In genomic region chr1:65176912-65177311, GRCm38 (mm10) we compare ENCODE assay signal across 10 mouse cellular contexts. TPM values are rescaled to one million over a fixed set of nuclear protein-coding genes. Genes with fewer than 3 reads are reported as not detected.
DNase-seq lines count a peak whose midpoint lies in the region; ATAC-seq and TF ChIP-seq lines count a peak whose summit lies in the region.
"Had no signal": no experiment of that assay in that cellular context is flagged by ENCODE, and none has a peak within 500 bp of the region (broad histone marks: within the 10 kb centered on the region; RNA-seq: fewer than 3 reads in every experiment).

No protein-coding gene starts in this region.

- TF ChIP-seq EP300 in liver, postnatal 0 days (IDR thresholded peaks at IDR 0.05; ENCODE audit: low read depth) = peak; percentile 60

- no peaks in the 10 kb centered on the region for H3K27me3 ChIP-seq in intestine, embryonic 14.5 days (replicated peaks; ENCODE audit: control insufficient read depth, insufficient read depth, low read length)
- H3K27me3 ChIP-seq in intestine, embryonic 15.5 days (replicated peaks) = no peaks in the 10 kb centered on the region
- no peaks in the 10 kb centered on the region for H3K27me3 ChIP-seq in G1E (ENCODE audit: insufficient read depth, low read length)
- no peaks in the 10 kb centered on the region for H3K27me3 ChIP-seq in embryonic facial prominence, embryonic 14.5 days (replicated peaks; ENCODE audit: control insufficient read depth, insufficient read depth, low read length)
- no peaks in the 10 kb centered on the region for H3K27me3 ChIP-seq in liver, postnatal 0 days (ENCODE audit: insufficient read depth, low read length)

- peaks cover 8% of the 10 kb centered on the region; the same call in 1 of the 2 replicates for H3K4me1 ChIP-seq in intestine, embryonic 14.5 days (replicated peaks; ENCODE audit: control insufficient read depth, insufficient read depth, low read length)
- 0 out of 2 replicates have a peak, but pooled peaks cover 5% of the 10 kb centered on the region for H3K4me1 ChIP-seq in intestine, embryonic 15.5 days (replicated peaks)
- H3K4me1 ChIP-seq in G1E (ENCODE audit: insufficient read depth, low read depth, low read length) = peaks cover 47% of the 10 kb centered on the region
- peaks cover 14% of the 10 kb centered on the region for H3K4me1 ChIP-seq in embryonic facial prominence, embryonic 14.5 days (ENCODE audit: control insufficient read depth, insufficient read depth, low read length)
- H3K4me1 ChIP-seq in liver, postnatal 0 days (ENCODE audit: insufficient read depth) = peaks cover 18% of the 10 kb centered on the region

- 68% methylated on average over 5 of the region's 5 CpGs for WGBS in intestine, embryonic 14.5 days
- 52% methylated on average over 5 of the region's 5 CpGs for WGBS in intestine, embryonic 15.5 days
- 79% methylated on average over 5 of the region's 5 CpGs for WGBS in embryonic facial prominence, embryonic 14.5 days
- 22% methylated on average over 5 of the region's 5 CpGs for WGBS in liver, postnatal 0 days (ENCODE audit: insufficient replicate concordance)

- no peak overlapping the region for H3K9ac ChIP-seq in intestine, embryonic 14.5 days (ENCODE audit: low read length)
- H3K9ac ChIP-seq in intestine, embryonic 15.5 days = no peak overlapping the region
- H3K9ac ChIP-seq in embryonic facial prominence, embryonic 14.5 days (ENCODE audit: low read depth, low read length) = no peak overlapping the region
- H3K9ac ChIP-seq in liver, postnatal 0 days (replicated peaks) = no peak overlapping the region

- intact Hi-C loops in left cerebral cortex, postnatal 10 days (cut with DNase I) = loop anchor here (5.0 kb wide), 2 partner anchors 130 to 460 kb away; no protein-coding TSS in a partner anchor

- H3K36me3 ChIP-seq in intestine, embryonic 14.5 days (ENCODE audit: control insufficient read depth, insufficient read depth, low read length) = peaks cover 20% of the 10 kb centered on the region
- H3K36me3 ChIP-seq in intestine, embryonic 15.5 days = no peaks in the 10 kb centered on the region
- peaks cover 27% of the 10 kb centered on the region for H3K36me3 ChIP-seq in G1E (replicated peaks)
- H3K36me3 ChIP-seq in embryonic facial prominence, embryonic 14.5 days (ENCODE audit: control insufficient read depth, insufficient read depth, low read length) = peaks cover 21% of the 10 kb centered on the region; the same call in 1 of the 2 replicates
- peaks cover 14% of the 10 kb centered on the region; the same call in 1 of the 2 replicates for H3K36me3 ChIP-seq in liver, postnatal 0 days (replicated peaks; ENCODE audit: insufficient read depth, low read length)

- H3K4me3 ChIP-seq in intestine, embryonic 14.5 days (ENCODE audit: low read depth, low read length) = 0 out of 2 replicates have a peak overlapping the region, but pooled peaks have one; percentile 78
- no peak overlapping the region for H3K4me3 ChIP-seq in intestine, embryonic 15.5 days (replicated peaks)
- H3K4me3 ChIP-seq in G1E (ENCODE audit: low read depth, low read length) = no peak overlapping the region; the same call in 1 of the 2 replicates
- no peak overlapping the region for H3K4me3 ChIP-seq in embryonic facial prominence, embryonic 14.5 days (ENCODE audit: low read depth, low read length)
- H3K4me3 ChIP-seq in liver, postnatal 0 days (ENCODE audit: low read depth, low read length) = peak overlapping the region; percentile 78

- TF ChIP-seq CTCF in G1E (IDR thresholded peaks at IDR 0.05; ENCODE audit: low read depth, low read length) = no peak
- no peak for TF ChIP-seq CTCF in liver, postnatal 0 days (IDR thresholded peaks at IDR 0.05; ENCODE audit: low read depth)

- no peak for DNase-seq in intestine, embryonic 14.5 days (ENCODE audit: low spot score)
- DNase-seq in G1E (ENCODE audit: low spot score) = peak; percentile 46
- no peak for DNase-seq in embryonic facial prominence, embryonic 14.5 days (ENCODE audit: low spot score)
- no peak for DNase-seq in liver, postnatal 0 days
- no peak for DNase-seq in embryo, embryonic 11 days
- DNase-seq in left cerebral cortex, postnatal 10 days (ENCODE audit: extremely low spot score in 1 of 2, low spot score in 2 of 2) = no peak
- no peak for DNase-seq in urinary bladder, postnatal 36 days (ENCODE audit: low spot score in 2 of 2)

- H3K9me3 ChIP-seq in intestine, embryonic 14.5 days (ENCODE audit: control insufficient read depth, low read length) = no peaks in the 10 kb centered on the region
- no peaks in the 10 kb centered on the region for H3K9me3 ChIP-seq in intestine, embryonic 15.5 days
- no peaks in the 10 kb centered on the region for H3K9me3 ChIP-seq in G1E (replicated peaks)
- H3K9me3 ChIP-seq in embryonic facial prominence, embryonic 14.5 days (ENCODE audit: control insufficient read depth, low read length) = no peaks in the 10 kb centered on the region
- H3K9me3 ChIP-seq in liver, postnatal 0 days (ENCODE audit: low read length) = no peaks in the 10 kb centered on the region

- peak overlapping the region; percentile 76 for H3K4me2 ChIP-seq in intestine, embryonic 14.5 days (ENCODE audit: low read length)
- no peak overlapping the region for H3K4me2 ChIP-seq in intestine, embryonic 15.5 days (replicated peaks)
- H3K4me2 ChIP-seq in embryonic facial prominence, embryonic 14.5 days (ENCODE audit: low read depth, low read length) = peak overlapping the region; percentile 74
- peak overlapping the region; percentile 87 for H3K4me2 ChIP-seq in liver, postnatal 0 days (ENCODE audit: low read depth, low read length)

- no peak overlapping the region for H3K27ac ChIP-seq in intestine, embryonic 14.5 days (ENCODE audit: low read depth)
- no peak overlapping the region for H3K27ac ChIP-seq in intestine, embryonic 15.5 days
- H3K27ac ChIP-seq in embryonic facial prominence, embryonic 14.5 days (replicated peaks; ENCODE audit: low read depth, low read length) = no peak overlapping the region
- 0 out of 2 replicates have a peak overlapping the region, but pooled peaks have one; percentile 99 for H3K27ac ChIP-seq in liver, postnatal 0 days (ENCODE audit: low read depth)

- no peak for ATAC-seq in intestine, embryonic 14.5 days (replicated peaks; ENCODE audit: low FRiP score, low TSS enrichment, low read depth)
- ATAC-seq in intestine, embryonic 15.5 days = no peak
- 0 out of 2 replicates have a peak, but pooled peaks have one; percentile 4 for ATAC-seq in G1E (ENCODE audit: extremely low read depth, insufficient number of reproducible peaks, low FRiP score, poor library complexity, severe bottlenecking)
- no peak for ATAC-seq in embryonic facial prominence, embryonic 14.5 days (ENCODE audit: low read depth)
- no peak for ATAC-seq in liver, postnatal 0 days

RNA-seq across cellular contexts. Expression of gene Idh1, which starts 9.4 kb away (rescaled TPM):
- polyA plus RNA-seq in intestine, embryonic 14.5 days (2014; fragmentation: Nextera tagmentation; extraction: Ambion mirVana) = 196 and 199 TPM in 2 replicates
- polyA plus RNA-seq in intestine, embryonic 15.5 days (2015; fragmentation: Nextera tagmentation; extraction: Ambion mirVana) = 243 TPM in 2 replicates
- total RNA-seq in G1E (2014; fragmentation: Nextera tagmentation) (24.2 and 29.9 TPM in 2 replicates), G1E (2017) (102 and 111 TPM in 2 replicates)
- polyA plus RNA-seq in G1E (2012) = 1.2 and 1.9 TPM in 2 replicates
- 145 and 165 TPM in 2 replicates for polyA plus RNA-seq in embryonic facial prominence, embryonic 14.5 days (2014; fragmentation: Nextera tagmentation; extraction: Ambion mirVana)
- polyA plus RNA-seq in liver, postnatal 0 days (2015; fragmentation: Nextera tagmentation; extraction: Ambion mirVana) = 120 and 121 TPM in 2 replicates
- total RNA-seq in left cerebral cortex, postnatal 10 days (2021) = 100 to 1,000 TPM; 119 to 143 TPM

RNA-seq across cellular contexts. Expression of gene Pikfyve, which starts 9.6 kb away (rescaled TPM):
- polyA plus RNA-seq in intestine, embryonic 14.5 days (2014; fragmentation: Nextera tagmentation; extraction: Ambion mirVana) = 13.6 and 15.5 TPM in 2 replicates
- 8.3 and 8.6 TPM in 2 replicates for polyA plus RNA-seq in intestine, embryonic 15.5 days (2015; fragmentation: Nextera tagmentation; extraction: Ambion mirVana)
- total RNA-seq in G1E (2014; fragmentation: Nextera tagmentation) (81.1 and 84.0 TPM in 2 replicates), G1E (2017) (81.3 and 95.4 TPM in 2 replicates)
- 54.1 and 56.3 TPM in 2 replicates for polyA plus RNA-seq in G1E (2012)
- 14.8 and 14.9 TPM in 2 replicates for polyA plus RNA-seq in embryonic facial prominence, embryonic 14.5 days (2014; fragmentation: Nextera tagmentation; extraction: Ambion mirVana)
- 3.4 and 3.6 TPM in 2 replicates for polyA plus RNA-seq in liver, postnatal 0 days (2015; fragmentation: Nextera tagmentation; extraction: Ambion mirVana)
- total RNA-seq in left cerebral cortex, postnatal 10 days (2021) = 10 to 100 TPM; 39.9 to 42.3 TPM

RNA-seq across cellular contexts. Expression of gene D630023F18Rik, which starts 53.9 kb away (rescaled TPM):
- polyA plus RNA-seq in intestine, embryonic 14.5 days (2014; fragmentation: Nextera tagmentation; extraction: Ambion mirVana) = 0.22 TPM in 1 of 2 replicates, not detected in the other
- polyA plus RNA-seq in intestine, embryonic 15.5 days (2015; fragmentation: Nextera tagmentation; extraction: Ambion mirVana) = 0.13 and 0.28 TPM in 2 replicates
- total RNA-seq in G1E (2014; fragmentation: Nextera tagmentation) = 1.1 TPM in 1 of 2 replicates, not detected in the other
- total RNA-seq in G1E (2017) = 0.05 and 0.06 TPM in 2 replicates
- 0.07 TPM in 1 of 2 replicates, not detected in the other for polyA plus RNA-seq in G1E (2012)
- polyA plus RNA-seq in embryonic facial prominence, embryonic 14.5 days (2014; fragmentation: Nextera tagmentation; extraction: Ambion mirVana) = 0.31 and 0.64 TPM in 2 replicates
- polyA plus RNA-seq in liver, postnatal 0 days (2015; fragmentation: Nextera tagmentation; extraction: Ambion mirVana) = 0.12 and 0.19 TPM in 2 replicates
- 10 to 100 TPM; 15.1 to 18.3 TPM for total RNA-seq in left cerebral cortex, postnatal 10 days (2021)
- polyA plus RNA-seq: small intestine, adult 2 months had no signal

RNA-seq across cellular contexts. Expression of gene Gm28845, which starts 57.6 kb away (rescaled TPM):
- polyA plus RNA-seq in intestine, embryonic 14.5 days (2014; fragmentation: Nextera tagmentation; extraction: Ambion mirVana) = not detected in 2 replicates
- polyA plus RNA-seq in intestine, embryonic 15.5 days (2015; fragmentation: Nextera tagmentation; extraction: Ambion mirVana) = not detected in 2 replicates
- total RNA-seq in G1E (2014; fragmentation: Nextera tagmentation) (not detected in 2 replicates), G1E (2017) (not detected in 2 replicates)
- polyA plus RNA-seq in G1E (2012) = not detected in 2 replicates
- not detected in 2 replicates for polyA plus RNA-seq in embryonic facial prominence, embryonic 14.5 days (2014; fragmentation: Nextera tagmentation; extraction: Ambion mirVana)
- not detected in 2 replicates for polyA plus RNA-seq in liver, postnatal 0 days (2015; fragmentation: Nextera tagmentation; extraction: Ambion mirVana)
- total RNA-seq in left cerebral cortex, postnatal 10 days (2021) = 1 to 10 TPM; 1.4 to 1.7 TPM
- total RNA-seq: granulocyte monocyte progenitor cell, adult 5-6 weeks had no signal
- polyA plus RNA-seq: small intestine, adult 2 months had no signal

Comparison
In these comparisons a context has a peak if more than half of its experiments do, and no peak if none do; other contexts are left out.
1. H3K4me3 ChIP-seq: peak in intestine, embryonic 14.5 days (single experiment) and liver, postnatal 0 days (single experiment); none in intestine, embryonic 15.5 days (single experiment), G1E (single experiment) and embryonic facial prominence, embryonic 14.5 days (single experiment).
2. RNA of gene Idh1, which starts 9.4 kb away (polyA plus RNA-seq): 243 TPM in intestine, embryonic 15.5 days, 196 to 199 TPM in intestine, embryonic 14.5 days, 145 to 165 TPM in embryonic facial prominence, embryonic 14.5 days and 120 to 121 TPM in liver, postnatal 0 days; 1.2 to 1.9 TPM in G1E; every median in the first group is over 10 times any median in the second.